Mouse (Mus musculus) olfactory bulb, adult 2 months (tissue): Measurements from ENCODE around the gene Fam161a.

ENCODE experiments used
- CTCF ChIP-seq: fragments of 200-500 bp; IDR thresholded peaks from 2 replicates; pipeline ENCODE4 v1.5.1; 2012; ENCODE audit warnings: low read depth, mild to moderate bottlenecking, low read length, moderate library complexity; ENCODE audit not compliant: insufficient read depth
- POLR2A ChIP-seq: fragments of 200-500 bp; IDR thresholded peaks from 2 replicates; pipeline ENCODE4 v1.6.1; 2012; ENCODE audit warnings: mild to moderate bottlenecking, low read depth, low read length, moderate library complexity; ENCODE audit not compliant: insufficient read depth

GRCm38 (mm10) chr11:22981543-22981950 lies 25.8 kb upstream of the Fam161a start:
- TF ChIP-seq POLR2A (no peak), CTCF (no peak)
